Mouse (Mus musculus): ENCODE measurements around the gene Sost. TPM values are rescaled to one million over a fixed set of nuclear protein-coding genes. Genes with fewer than 3 reads are reported as not detected.

The Sost gene
- polyA plus RNA-seq, 1 experiment from 2014 or later: 0.83 TPM

DNA sequence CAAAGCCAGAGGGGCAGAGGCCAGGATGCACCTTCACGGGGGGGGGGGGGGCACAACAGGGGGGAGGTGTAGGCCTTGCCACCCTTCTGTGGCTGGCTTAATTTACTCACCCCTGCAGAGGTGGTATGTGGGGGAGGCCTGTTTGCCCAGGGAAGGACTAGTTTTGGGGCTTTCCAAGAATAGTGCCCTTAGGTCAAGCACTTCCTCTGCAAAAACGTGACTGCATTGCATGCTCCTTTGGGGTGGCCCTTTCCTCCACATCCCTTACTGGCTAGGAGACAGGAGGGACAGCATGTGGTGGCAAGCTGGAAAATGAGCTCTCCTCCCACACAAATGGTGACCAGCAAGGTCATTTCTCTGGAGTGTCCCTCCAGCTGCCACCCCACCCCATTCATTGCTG is 1.3 kb downstream of the Sost start:
- 0% methylated on average over 2 of the region's 2 CpGs for WGBS
- Histone ChIP-seq H3K9ac (no peak overlapping the region), H3K27ac (peak overlapping the region; percentile 64; the same call in 1 of the 2 replicates), H3K27me3 (peaks cover 71% of the 10 kb centered on the region), H3K4me1 (peaks cover 70% of the 10 kb centered on the region), H3K4me3 (replicated peaks) (peak overlapping the region; percentile 11; the same call in 1 of the 2 replicates), H3K36me3 (no peaks in the 10 kb centered on the region), H3K9me3 (replicated peaks) (no peaks in the 10 kb centered on the region), H3K4me2 (peak overlapping the region; percentile 38)
- peak; percentile 12; the same call in 1 of the 2 replicates for ATAC-seq (replicated peaks; ENCODE audit: low FRiP score)

GRCm38 (mm10) chr11:101964647-101965046 is 2.2 kb downstream of the Sost start:
- H3K27me3 ChIP-seq: peaks cover 76% of the 10 kb centered on the region
- no peaks in the 10 kb centered on the region for H3K36me3 ChIP-seq
- H3K4me2 ChIP-seq: peak overlapping the region; percentile 95
- 7% methylated on average over 8 of the region's 8 CpGs for WGBS
- no peak overlapping the region for H3K4me3 ChIP-seq (replicated peaks)
- no peaks in the 10 kb centered on the region for H3K9me3 ChIP-seq (replicated peaks)
- H3K9ac ChIP-seq: no peak overlapping the region
- peak; percentile 15; the same call in 1 of the 2 replicates for ATAC-seq (replicated peaks; ENCODE audit: low FRiP score)
- H3K4me1 ChIP-seq: peaks cover 70% of the 10 kb centered on the region
- peak overlapping the region; percentile 63; the same call in 1 of the 2 replicates for H3K27ac ChIP-seq

GRCm38 (mm10) chr11:101963473-101964291 is 3.1 kb downstream of the Sost start:
- Histone ChIP-seq H3K27ac (peak overlapping the region; percentile 63), H3K4me3 (replicated peaks) (peak overlapping the region; percentile 54), H3K36me3 (no peaks in the 10 kb centered on the region), H3K9ac (peak overlapping the region; percentile 56), H3K4me1 (peaks cover 69% of the 10 kb centered on the region), H3K27me3 (peaks cover 81% of the 10 kb centered on the region), H3K4me2 (peak overlapping the region; percentile 95), H3K9me3 (replicated peaks) (no peaks in the 10 kb centered on the region)
- peak; percentile 38 for ATAC-seq (replicated peaks; ENCODE audit: low FRiP score)
- WGBS: under 1% methylated on average over 78 of the region's 78 CpGs

GRCm38 (mm10) chr11:101963043-101963442 is 3.8 kb downstream of the Sost start:
- Histone ChIP-seq H3K27ac (no peak overlapping the region), H3K9ac (peak overlapping the region; percentile 56; the same call in 1 of the 2 replicates), H3K36me3 (no peaks in the 10 kb centered on the region), H3K4me3 (replicated peaks) (peak overlapping the region; percentile 54), H3K4me1 (peaks cover 63% of the 10 kb centered on the region), H3K9me3 (replicated peaks) (no peaks in the 10 kb centered on the region), H3K4me2 (peak overlapping the region; percentile 95), H3K27me3 (peaks cover 84% of the 10 kb centered on the region)
- ATAC-seq (replicated peaks; ENCODE audit: low FRiP score): no peak
- WGBS: 7% methylated on average over 11 of the region's 11 CpGs

DNA sequence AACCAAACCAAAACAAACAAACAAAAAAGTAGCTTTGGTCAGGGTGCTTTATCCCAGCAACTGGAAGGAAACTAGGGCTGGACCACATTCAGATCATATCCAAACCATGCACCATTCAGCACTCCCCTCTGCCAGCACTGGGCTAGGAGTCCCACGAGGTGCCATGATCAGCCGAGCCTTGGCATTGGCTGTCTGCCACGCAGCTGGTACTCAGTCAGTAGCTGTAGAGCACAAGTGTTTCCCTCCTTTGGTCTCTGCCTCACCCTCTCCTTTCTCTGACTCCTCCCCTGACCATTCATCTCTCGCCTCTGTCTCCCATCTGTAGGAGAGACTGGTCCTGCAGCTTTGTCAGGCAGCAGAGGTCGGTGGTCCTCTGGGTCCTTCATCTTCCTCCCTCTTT is 9.3 kb downstream of the Sost start:
- H3K27me3 ChIP-seq: peaks cover 52% of the 10 kb centered on the region
- H3K36me3 ChIP-seq: no peaks in the 10 kb centered on the region
- no peak overlapping the region for H3K9ac ChIP-seq
- 69% methylated on average over 5 of the region's 5 CpGs for whole genome bisulfite sequencing
- no peak overlapping the region for H3K4me2 ChIP-seq
- no peak overlapping the region for H3K4me3 ChIP-seq (replicated peaks)
- no peaks in the 10 kb centered on the region for H3K9me3 ChIP-seq (replicated peaks)
- no peak overlapping the region for H3K27ac ChIP-seq
- ATAC-seq (replicated peaks; ENCODE audit: low FRiP score): no peak
- peaks cover 21% of the 10 kb centered on the region for H3K4me1 ChIP-seq

DNA sequence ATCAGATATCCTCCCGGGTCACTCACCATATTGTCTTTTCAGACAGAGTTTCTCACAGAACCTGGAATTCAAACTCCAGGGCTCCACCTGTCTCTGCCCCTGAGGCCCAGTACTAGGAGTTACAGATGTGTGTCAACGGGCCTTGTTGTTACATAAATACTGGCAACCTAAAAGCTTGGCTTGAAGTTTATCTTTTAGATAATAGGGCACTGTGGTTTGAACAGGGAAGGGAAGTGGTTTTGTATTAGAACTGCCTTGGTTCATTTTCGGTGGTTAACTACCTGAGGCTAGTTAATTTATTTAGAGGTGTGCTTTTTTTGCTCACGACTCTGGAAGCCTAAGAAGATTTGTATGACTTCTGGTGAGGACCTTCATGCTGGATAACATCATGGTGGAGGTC is 13.4 kb downstream of the Sost start:
- peak overlapping the region; percentile 65 for H3K27ac ChIP-seq
- H3K4me1 ChIP-seq: peaks cover 19% of the 10 kb centered on the region
- no peak overlapping the region for H3K9ac ChIP-seq
- peaks cover 38% of the 10 kb centered on the region for H3K27me3 ChIP-seq
- ATAC-seq (replicated peaks; ENCODE audit: low FRiP score): no peak
- H3K36me3 ChIP-seq: no peaks in the 10 kb centered on the region
- no peaks in the 10 kb centered on the region for H3K9me3 ChIP-seq (replicated peaks)
- H3K4me2 ChIP-seq: peak overlapping the region; percentile 36
- WGBS: 43% methylated on average over 4 of the region's 4 CpGs
- H3K4me3 ChIP-seq (replicated peaks): no peak overlapping the region

DNA sequence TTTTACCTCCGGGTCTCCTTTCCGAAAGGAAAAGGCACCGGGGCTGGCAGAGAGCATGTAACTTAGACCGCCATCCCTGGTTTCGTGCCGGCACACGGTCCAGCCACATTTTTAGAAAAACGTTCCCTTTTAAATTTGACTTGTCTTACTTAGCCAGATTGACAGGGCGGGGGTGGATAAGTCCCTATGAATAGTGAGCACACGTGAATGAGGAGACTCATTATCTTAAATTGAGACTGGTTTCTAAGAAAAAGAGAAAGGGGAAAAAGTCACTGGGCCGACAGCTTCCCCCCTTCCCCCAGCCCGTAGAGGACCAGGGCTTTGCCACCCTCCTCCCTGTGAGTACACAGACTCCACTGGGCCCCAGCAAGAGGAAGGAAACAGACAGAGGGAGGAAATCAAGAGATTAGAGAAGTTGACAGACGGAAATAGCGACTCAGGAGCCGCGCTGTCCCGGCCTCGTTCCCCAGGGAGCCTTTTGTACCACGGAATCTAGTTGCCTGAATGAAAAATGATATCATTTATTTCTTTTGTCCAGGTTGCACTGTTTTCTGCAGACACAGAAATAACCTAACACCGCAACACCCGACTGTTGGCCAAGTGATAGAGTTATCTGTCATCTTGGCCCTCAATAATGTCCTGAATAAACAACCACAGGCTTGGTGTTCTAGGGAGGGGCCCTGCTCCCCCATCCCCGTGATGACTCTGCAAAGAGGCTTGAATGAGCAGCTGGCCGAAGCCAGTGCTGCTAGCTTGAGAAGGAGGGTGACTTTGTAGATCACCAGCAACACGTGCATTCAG is 14.1 kb downstream of the Sost start:
- H3K36me3 ChIP-seq: no peaks in the 10 kb centered on the region
- no peaks in the 10 kb centered on the region for H3K9me3 ChIP-seq (replicated peaks)
- peak overlapping the region; percentile 36 for H3K4me2 ChIP-seq
- H3K4me3 ChIP-seq (replicated peaks): no peak overlapping the region
- WGBS: 24% methylated on average over 24 of the region's 24 CpGs
- H3K4me1 ChIP-seq: peaks cover 19% of the 10 kb centered on the region
- H3K27ac ChIP-seq: peak overlapping the region; percentile 65
- peak; percentile 77 for ATAC-seq (replicated peaks; ENCODE audit: low FRiP score)
- peaks cover 32% of the 10 kb centered on the region; the same call in 1 of the 2 replicates for H3K27me3 ChIP-seq
- H3K9ac ChIP-seq: no peak overlapping the region

DNA sequence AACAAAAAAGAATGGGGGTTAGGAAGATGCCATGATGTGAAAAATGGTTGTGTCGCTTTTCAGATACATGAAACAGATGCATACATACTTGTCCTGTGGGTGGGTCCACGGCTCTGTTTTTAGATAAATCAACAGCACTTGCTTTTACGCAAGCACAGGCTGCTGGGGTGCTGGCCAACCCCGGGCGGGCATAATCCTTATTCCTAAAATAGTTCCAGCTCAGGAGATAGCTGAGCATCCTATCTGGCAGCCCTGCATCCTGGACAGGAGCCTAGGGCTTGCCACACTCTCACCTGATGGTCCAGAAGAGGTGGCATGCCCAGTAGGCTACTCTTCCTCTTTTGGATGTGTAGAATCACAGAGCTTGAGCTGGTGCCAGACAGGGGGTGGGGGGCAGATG is 16.8 kb downstream of the Sost start:
- 86% methylated on average over 5 of the region's 5 CpGs for WGBS

GRCm38 (mm10) chr11:101946525-101946924 is 20.3 kb downstream of the Sost start:
- Histone ChIP-seq H3K27ac (no peak overlapping the region), H3K27me3 (peaks cover 14% of the 10 kb centered on the region; the same call in 1 of the 2 replicates), H3K4me3 (replicated peaks) (no peak overlapping the region), H3K4me1 (peaks cover 8% of the 10 kb centered on the region), H3K4me2 (no peak overlapping the region), H3K9ac (no peak overlapping the region), H3K9me3 (replicated peaks) (no peaks in the 10 kb centered on the region), H3K36me3 (no peaks in the 10 kb centered on the region)
- peak; percentile 56 for ATAC-seq (replicated peaks; ENCODE audit: low FRiP score)
- 17% methylated on average over 5 of the region's 5 CpGs for WGBS

More for the DNA sequence above, 16.8 kb downstream of the Sost start:
- no peaks in the 10 kb centered on the region for H3K9me3 ChIP-seq (replicated peaks)
- no peak overlapping the region for H3K9ac ChIP-seq
- peaks cover 25% of the 10 kb centered on the region for H3K4me1 ChIP-seq
- no peak overlapping the region for H3K4me3 ChIP-seq (replicated peaks)
- no peak for ATAC-seq (replicated peaks; ENCODE audit: low FRiP score)
- no peaks in the 10 kb centered on the region for H3K36me3 ChIP-seq
- no peak overlapping the region for H3K4me2 ChIP-seq
- no peak overlapping the region for H3K27ac ChIP-seq
- peaks cover 21% of the 10 kb centered on the region; the same call in 1 of the 2 replicates for H3K27me3 ChIP-seq

DNA sequence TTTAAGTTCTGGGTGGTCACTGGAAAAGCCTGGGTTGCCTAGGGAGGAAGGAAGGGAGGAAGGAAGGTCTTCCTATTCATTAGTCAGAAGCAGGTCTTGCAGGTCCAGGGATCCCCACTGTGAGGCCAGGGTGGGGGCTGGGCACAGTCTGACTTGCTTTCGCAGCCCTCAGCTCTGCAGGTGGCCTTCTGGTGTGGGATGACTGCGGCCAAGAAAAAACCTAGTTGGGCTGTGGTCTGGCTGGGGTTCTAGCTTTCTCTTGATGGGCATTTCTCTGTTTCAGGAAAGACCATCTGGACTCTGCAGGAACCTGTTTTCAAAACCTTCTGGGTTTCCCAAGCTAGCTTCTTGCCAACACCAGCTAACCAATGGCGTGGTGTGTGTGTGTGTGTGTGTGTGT is 23.8 kb downstream of the Sost start:
- Histone ChIP-seq H3K36me3 (no peaks in the 10 kb centered on the region), H3K4me3 (replicated peaks) (no peak overlapping the region), H3K9ac (no peak overlapping the region), H3K27me3 (0 out of 2 replicates have a peak, but pooled peaks cover 15% of the 10 kb centered on the region), H3K9me3 (replicated peaks) (no peaks in the 10 kb centered on the region), H3K27ac (no peak overlapping the region), H3K4me1 (peaks cover 18% of the 10 kb centered on the region), H3K4me2 (no peak overlapping the region)
- 68% methylated on average over 3 of the region's 3 CpGs for WGBS
- no peak for ATAC-seq (replicated peaks; ENCODE audit: low FRiP score)

- Histone ChIP-seq H3K9me3 (replicated peaks) (no peaks in the 10 kb centered on the region), H3K4me2 (peak overlapping the region; percentile 74), H3K36me3 (no peaks in the 10 kb centered on the region), H3K4me3 (replicated peaks) (peak overlapping the region; percentile 41), H3K9ac (peak overlapping the region; percentile 43; the same call in 1 of the 2 replicates), H3K27me3 (peaks cover 20% of the 10 kb centered on the region; the same call in 1 of the 2 replicates), H3K4me1 (peaks cover 45% of the 10 kb centered on the region), H3K27ac (peak overlapping the region; percentile 54)
- ATAC-seq (replicated peaks; ENCODE audit: low FRiP score): no peak
- under 1% methylated on average over 32 of the region's 32 CpGs for WGBS
Measured at GRCm38 (mm10) chr11:101937108-101937507, 29.7 kb downstream of the Sost start.

- ATAC-seq (replicated peaks; ENCODE audit: low FRiP score): no peak
- Histone ChIP-seq H3K9me3 (replicated peaks) (no peaks in the 10 kb centered on the region), H3K4me1 (peaks cover 48% of the 10 kb centered on the region), H3K36me3 (no peaks in the 10 kb centered on the region), H3K27me3 (peaks cover 20% of the 10 kb centered on the region; the same call in 1 of the 2 replicates), H3K9ac (no peak overlapping the region), H3K4me2 (peak overlapping the region; percentile 74), H3K27ac (no peak overlapping the region), H3K4me3 (replicated peaks) (no peak overlapping the region)
- 36% methylated on average over 7 of the region's 7 CpGs for whole genome bisulfite sequencing
Measured at GRCm38 (mm10) chr11:101936421-101936820, 30.4 kb downstream of the Sost start.

Data from kidney, embryonic 15.5 days (tissue).